Mouse (Mus musculus): ENCODE results near the gene Atp6v1e1. TPM values are rescaled to one million over a fixed set of nuclear protein-coding genes. Genes with fewer than 3 reads are reported as not detected.

Atp6v1e1 gene
- polyA plus RNA-seq, 1 experiment from 2014 or later, result 188 TPM

DNA sequence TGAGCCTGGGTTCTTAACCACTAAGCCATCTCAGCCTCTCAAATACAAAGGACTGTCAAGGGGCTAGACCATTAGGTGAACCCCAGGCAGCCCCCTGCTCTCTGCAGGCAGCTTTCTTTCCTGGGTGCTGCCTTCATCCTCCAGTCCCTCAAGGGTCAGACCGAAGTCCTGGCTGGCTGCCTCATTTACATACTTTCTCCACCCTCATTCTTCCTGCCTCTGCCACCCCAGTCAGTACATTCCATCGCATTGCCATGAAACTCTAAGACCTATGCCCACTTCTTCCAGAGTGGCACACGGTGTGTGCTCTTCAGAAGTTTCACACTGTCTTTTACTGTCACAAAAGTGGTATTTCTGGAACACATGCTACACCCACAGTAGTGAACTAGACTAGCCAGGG, 44.4 kb downstream of the Atp6v1e1 start:
- ATAC-seq (ENCODE audit: low FRiP score, low TSS enrichment), result no peak
- 36% methylated on average over 3 of the region's 3 CpGs for WGBS
- Histone ChIP-seq H3K9ac (replicated peaks; ENCODE audit: low read length) (no peak overlapping the region), H3K27ac (ENCODE audit: low read length) (no peak overlapping the region), H3K36me3 (ENCODE audit: insufficient read depth, low read length) (no peaks in the 10 kb centered on the region), H3K27me3 (ENCODE audit: insufficient read depth, low read length) (no peaks in the 10 kb centered on the region), H3K4me2 (replicated peaks; ENCODE audit: low read depth, low read length) (no peak overlapping the region), H3K4me1 (ENCODE audit: insufficient read depth, low read length) (no peaks in the 10 kb centered on the region), H3K4me3 (ENCODE audit: low read length) (no peak overlapping the region), H3K9me3 (ENCODE audit: low read length) (no peaks in the 10 kb centered on the region)

DNA sequence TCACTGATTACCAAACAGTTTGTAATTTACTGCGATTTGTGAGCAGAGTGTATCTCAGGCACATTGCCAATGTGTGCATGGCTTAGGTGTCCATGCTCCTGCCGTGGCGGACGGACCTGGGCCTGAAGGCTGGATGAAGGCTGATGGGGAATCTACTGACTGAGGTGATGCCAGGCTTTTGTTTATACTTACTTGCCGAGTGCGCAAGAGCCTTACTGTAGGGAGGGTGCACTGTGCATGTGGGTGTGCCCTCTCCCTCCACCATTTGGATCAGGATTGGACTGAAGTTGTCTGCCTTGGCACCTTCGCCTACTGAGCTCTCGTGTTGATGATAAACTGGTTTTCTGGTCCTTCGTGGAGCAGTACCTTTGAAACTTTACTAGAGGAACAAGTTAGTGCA, 45.1 kb downstream of the Atp6v1e1 start:
- H3K27me3 ChIP-seq (ENCODE audit: insufficient read depth, low read length), result no peaks in the 10 kb centered on the region
- H3K36me3 ChIP-seq (ENCODE audit: insufficient read depth, low read length), result no peaks in the 10 kb centered on the region
- H3K9me3 ChIP-seq (ENCODE audit: low read length), result no peaks in the 10 kb centered on the region
- H3K4me1 ChIP-seq (ENCODE audit: insufficient read depth, low read length), result no peaks in the 10 kb centered on the region
- H3K27ac ChIP-seq (ENCODE audit: low read length), result no peak overlapping the region
- H3K4me2 ChIP-seq (replicated peaks; ENCODE audit: low read depth, low read length), result no peak overlapping the region
- no peak overlapping the region for H3K4me3 ChIP-seq (ENCODE audit: low read length)
- H3K9ac ChIP-seq (replicated peaks; ENCODE audit: low read length), result no peak overlapping the region
- ATAC-seq (ENCODE audit: low FRiP score, low TSS enrichment), result no peak
- WGBS, result 81% methylated on average over 9 of the region's 9 CpGs

DNA sequence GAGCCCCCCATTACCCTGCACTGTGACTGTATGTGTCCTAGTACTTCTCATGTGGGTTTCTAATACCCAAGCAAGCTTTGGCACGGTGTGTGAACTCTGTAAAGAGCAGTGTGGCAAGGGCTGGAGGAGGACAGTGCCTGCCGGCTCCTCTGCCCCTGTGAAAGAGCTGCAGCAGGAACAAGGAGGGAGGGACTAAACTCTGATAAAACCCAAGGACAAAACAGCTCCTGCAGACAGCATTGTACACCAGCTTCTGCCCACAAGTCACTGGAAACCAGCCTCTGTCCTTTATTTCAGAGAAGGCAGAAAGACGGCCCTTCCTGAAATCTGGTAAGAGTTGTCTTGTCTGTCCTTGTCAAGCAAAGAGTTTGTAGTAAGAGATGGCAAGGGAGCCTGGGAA, 46.3 kb downstream of the Atp6v1e1 start:
- 89% methylated on average over 3 of the region's 3 CpGs for WGBS
- Histone ChIP-seq H3K9ac (replicated peaks; ENCODE audit: low read length) (no peak overlapping the region), H3K4me1 (ENCODE audit: insufficient read depth, low read length) (no peaks in the 10 kb centered on the region), H3K9me3 (ENCODE audit: low read length) (no peaks in the 10 kb centered on the region), H3K4me3 (ENCODE audit: low read length) (no peak overlapping the region), H3K27me3 (ENCODE audit: insufficient read depth, low read length) (no peaks in the 10 kb centered on the region), H3K27ac (ENCODE audit: low read length) (no peak overlapping the region), H3K4me2 (replicated peaks; ENCODE audit: low read depth, low read length) (no peak overlapping the region), H3K36me3 (ENCODE audit: insufficient read depth, low read length) (no peaks in the 10 kb centered on the region)
- no peak for ATAC-seq (ENCODE audit: low FRiP score, low TSS enrichment)

DNA sequence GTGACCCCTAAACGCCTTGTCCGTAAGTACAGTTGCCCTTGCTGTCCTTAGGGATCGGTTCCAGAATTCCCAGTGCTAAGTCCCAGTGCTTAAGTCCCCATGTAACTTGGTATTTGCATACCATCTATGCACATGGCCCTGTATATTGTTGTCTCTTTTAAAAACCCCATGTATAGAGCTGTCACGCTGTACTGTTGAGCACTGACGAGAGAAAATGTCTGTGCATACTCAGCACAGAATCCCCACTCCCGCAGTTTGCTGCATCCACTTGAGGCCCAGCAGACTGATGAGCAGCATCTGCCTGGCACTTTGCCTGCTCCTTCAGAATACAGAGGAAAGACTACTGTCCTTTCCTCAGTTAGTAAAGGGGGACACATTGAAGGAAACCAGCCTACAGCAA, 48.8 kb downstream of the Atp6v1e1 start:
- ATAC-seq (ENCODE audit: low FRiP score, low TSS enrichment), result no peak
- Histone ChIP-seq H3K27ac (ENCODE audit: low read length) (no peak overlapping the region), H3K4me2 (replicated peaks; ENCODE audit: low read depth, low read length) (no peak overlapping the region), H3K4me3 (ENCODE audit: low read length) (no peak overlapping the region), H3K27me3 (ENCODE audit: insufficient read depth, low read length) (no peaks in the 10 kb centered on the region), H3K36me3 (ENCODE audit: insufficient read depth, low read length) (no peaks in the 10 kb centered on the region), H3K9ac (replicated peaks; ENCODE audit: low read length) (no peak overlapping the region), H3K4me1 (ENCODE audit: insufficient read depth, low read length) (no peaks in the 10 kb centered on the region), H3K9me3 (ENCODE audit: low read length) (no peaks in the 10 kb centered on the region)
- WGBS, result 84% methylated on average over 6 of the region's 6 CpGs

DNA sequence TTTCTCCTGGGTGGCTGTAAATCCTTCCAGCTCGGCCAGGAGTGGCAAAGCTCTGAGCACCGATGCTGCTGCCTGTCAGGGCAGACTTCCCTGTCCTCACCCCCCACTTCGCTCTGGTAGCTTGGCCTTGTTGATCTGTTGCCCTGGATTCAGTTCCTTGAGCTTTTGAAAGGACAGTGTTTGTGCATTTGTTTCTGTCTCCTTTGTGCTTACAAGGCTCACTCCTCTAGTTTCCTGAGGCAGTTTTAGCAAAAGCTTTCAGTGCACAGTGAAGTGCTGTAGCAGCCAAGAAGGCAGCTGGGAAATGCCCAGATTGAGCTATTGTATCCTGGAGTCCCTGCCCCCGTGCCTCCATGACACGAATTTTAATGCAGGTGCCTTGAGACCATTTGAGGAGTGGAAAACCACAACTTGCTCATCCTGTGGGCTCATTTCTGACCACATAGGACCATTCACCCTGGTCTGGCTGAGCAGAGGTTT, 49.4 kb downstream of the Atp6v1e1 start, which contains the start of gene Slc25a18:
Gene Slc25a18 (plus strand): TSS at position 430 of the 480 bp plus-strand sequence.
- Histone ChIP-seq H3K27ac (ENCODE audit: low read length) (no peak within 1 kb of the TSS), H3K4me3 (ENCODE audit: low read length) (no peak within 1 kb of the TSS), H3K36me3 (ENCODE audit: insufficient read depth, low read length) (no peaks in the 10 kb centered on the region), H3K9me3 (ENCODE audit: low read length) (no peaks in the 10 kb centered on the region), H3K9ac (replicated peaks; ENCODE audit: low read length) (no peak within 1 kb of the TSS), H3K27me3 (ENCODE audit: insufficient read depth, low read length) (no peaks in the 10 kb centered on the region), H3K4me1 (ENCODE audit: insufficient read depth, low read length) (no peaks in the 10 kb centered on the region), H3K4me2 (replicated peaks; ENCODE audit: low read depth, low read length) (no peak within 1 kb of the TSS)
- ATAC-seq (ENCODE audit: low FRiP score, low TSS enrichment), result no peak
- WGBS, result 56% methylated on average over 5 of the region's 5 CpGs

DNA sequence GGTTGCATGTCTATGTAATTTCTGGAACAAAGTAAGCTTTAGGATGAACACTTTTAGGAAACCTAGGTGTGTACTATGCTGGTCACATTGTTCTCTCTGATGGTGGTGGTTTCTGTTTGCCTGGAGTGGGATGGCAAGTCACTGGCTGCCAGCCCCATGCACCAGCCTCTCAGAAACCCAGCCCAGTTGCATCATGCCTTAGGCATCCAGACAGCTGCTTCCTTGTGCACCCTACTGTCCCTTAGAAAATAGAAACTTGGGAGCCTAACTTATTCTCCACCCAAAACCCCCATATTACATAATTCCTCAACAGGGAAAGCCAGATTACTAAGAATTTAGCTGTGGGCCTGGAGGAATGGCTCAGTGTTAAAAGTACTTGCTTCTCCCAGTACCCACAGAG, 50.6 kb downstream of the Atp6v1e1 start:
- no peak overlapping the region for H3K4me3 ChIP-seq (ENCODE audit: low read length)
- no peaks in the 10 kb centered on the region for H3K27me3 ChIP-seq (ENCODE audit: insufficient read depth, low read length)
- no peaks in the 10 kb centered on the region for H3K36me3 ChIP-seq (ENCODE audit: insufficient read depth, low read length)
- H3K4me1 ChIP-seq (ENCODE audit: insufficient read depth, low read length), result no peaks in the 10 kb centered on the region
- no peak overlapping the region for H3K4me2 ChIP-seq (replicated peaks; ENCODE audit: low read depth, low read length)
- no peaks in the 10 kb centered on the region for H3K9me3 ChIP-seq (ENCODE audit: low read length)
- H3K27ac ChIP-seq (ENCODE audit: low read length), result no peak overlapping the region
- H3K9ac ChIP-seq (replicated peaks; ENCODE audit: low read length), result no peak overlapping the region
- no peak for ATAC-seq (ENCODE audit: low FRiP score, low TSS enrichment)

DNA sequence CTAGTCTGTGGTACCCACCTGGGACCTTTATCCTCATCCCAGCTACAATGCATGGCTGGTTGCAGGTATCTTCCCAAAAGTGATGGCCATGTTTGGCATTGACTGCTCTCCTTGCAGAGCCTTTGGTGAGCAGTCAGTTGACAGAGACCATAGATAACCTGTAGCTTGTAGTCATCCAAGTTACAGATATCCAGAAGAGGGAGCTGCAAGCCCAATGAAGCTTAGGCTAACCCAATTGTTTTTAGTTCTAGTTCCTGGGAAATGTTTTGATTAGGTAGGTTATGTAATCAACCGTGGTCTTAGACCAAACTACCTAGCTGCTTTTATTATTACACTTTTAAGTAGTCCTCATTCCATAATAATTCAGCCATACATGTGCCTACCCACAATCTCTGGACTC, 51.2 kb downstream of the Atp6v1e1 start:
- no peak overlapping the region for H3K27ac ChIP-seq (ENCODE audit: low read length)
- H3K4me3 ChIP-seq (ENCODE audit: low read length), result no peak overlapping the region
- no peak for ATAC-seq (ENCODE audit: low FRiP score, low TSS enrichment)
- H3K4me2 ChIP-seq (replicated peaks; ENCODE audit: low read depth, low read length), result no peak overlapping the region
- H3K9me3 ChIP-seq (ENCODE audit: low read length), result no peaks in the 10 kb centered on the region
- H3K27me3 ChIP-seq (ENCODE audit: insufficient read depth, low read length), result no peaks in the 10 kb centered on the region
- WGBS, result 75% methylated on average over 1 of the region's 1 CpGs
- H3K36me3 ChIP-seq (ENCODE audit: insufficient read depth, low read length), result no peaks in the 10 kb centered on the region
- no peaks in the 10 kb centered on the region for H3K4me1 ChIP-seq (ENCODE audit: insufficient read depth, low read length)
- H3K9ac ChIP-seq (replicated peaks; ENCODE audit: low read length), result no peak overlapping the region

DNA sequence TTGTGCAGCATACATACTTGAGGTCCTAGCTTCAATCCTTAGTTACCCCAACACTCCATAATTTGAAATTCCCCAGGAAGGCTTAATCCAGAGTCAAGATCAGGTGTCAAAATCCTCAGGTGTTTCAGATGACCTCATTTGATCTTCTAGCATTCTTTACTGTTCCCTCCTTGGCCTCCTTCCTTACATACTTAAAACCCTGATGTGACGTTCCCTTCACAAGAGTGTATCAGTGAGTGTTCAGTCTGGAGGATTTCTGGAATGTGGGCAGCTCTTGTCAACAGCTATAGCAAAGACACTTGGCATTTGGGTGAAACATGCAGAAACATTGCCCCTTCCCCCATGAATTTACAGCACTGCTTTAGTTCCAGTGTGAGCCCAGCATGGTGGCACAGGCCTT, 52.6 kb downstream of the Atp6v1e1 start:
- Histone ChIP-seq H3K36me3 (ENCODE audit: insufficient read depth, low read length) (no peaks in the 10 kb centered on the region; the same call in 1 of the 2 replicates), H3K4me1 (ENCODE audit: insufficient read depth, low read length) (no peaks in the 10 kb centered on the region), H3K27me3 (ENCODE audit: insufficient read depth, low read length) (no peaks in the 10 kb centered on the region), H3K4me3 (ENCODE audit: low read length) (no peak overlapping the region), H3K4me2 (replicated peaks; ENCODE audit: low read depth, low read length) (no peak overlapping the region), H3K9me3 (ENCODE audit: low read length) (no peaks in the 10 kb centered on the region), H3K27ac (ENCODE audit: low read length) (no peak overlapping the region), H3K9ac (replicated peaks; ENCODE audit: low read length) (no peak overlapping the region)
- 86% methylated on average over 1 of the region's 1 CpGs for whole genome bisulfite sequencing
- no peak for ATAC-seq (ENCODE audit: low FRiP score, low TSS enrichment)

DNA sequence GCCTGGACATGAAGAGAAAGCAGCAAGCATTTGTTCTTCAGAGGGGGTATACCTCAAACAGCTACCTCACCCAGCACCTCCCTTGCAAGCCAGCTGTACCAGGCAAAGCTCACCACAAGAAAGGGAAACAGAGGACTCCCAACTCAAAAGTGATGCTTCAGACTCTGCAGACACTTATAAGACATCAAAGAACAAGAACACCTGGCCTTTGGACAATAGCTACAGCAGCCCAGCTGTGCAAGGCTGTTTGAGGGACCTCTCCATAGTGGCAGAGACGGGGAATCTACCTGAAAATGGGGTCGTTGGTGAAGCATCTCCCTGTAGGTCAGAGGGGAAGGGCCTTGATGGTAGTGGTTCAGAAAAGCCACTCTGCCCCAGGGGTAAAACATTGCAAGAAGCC, 61.4 kb downstream of the Atp6v1e1 start:
- no peak for ATAC-seq (ENCODE audit: low FRiP score, low TSS enrichment)
- H3K27me3 ChIP-seq (ENCODE audit: insufficient read depth, low read length), result no peaks in the 10 kb centered on the region
- no peak overlapping the region for H3K27ac ChIP-seq (ENCODE audit: low read length)
- 91% methylated on average over 2 of the region's 2 CpGs for WGBS
- H3K4me2 ChIP-seq (replicated peaks; ENCODE audit: low read depth, low read length), result no peak overlapping the region
- H3K4me1 ChIP-seq (ENCODE audit: insufficient read depth, low read length), result no peaks in the 10 kb centered on the region
- H3K4me3 ChIP-seq (ENCODE audit: low read length), result no peak overlapping the region
- H3K9ac ChIP-seq (replicated peaks; ENCODE audit: low read length), result no peak overlapping the region
- H3K36me3 ChIP-seq (ENCODE audit: insufficient read depth, low read length), result peaks cover 23% of the 10 kb centered on the region
- H3K9me3 ChIP-seq (ENCODE audit: low read length), result no peaks in the 10 kb centered on the region

DNA sequence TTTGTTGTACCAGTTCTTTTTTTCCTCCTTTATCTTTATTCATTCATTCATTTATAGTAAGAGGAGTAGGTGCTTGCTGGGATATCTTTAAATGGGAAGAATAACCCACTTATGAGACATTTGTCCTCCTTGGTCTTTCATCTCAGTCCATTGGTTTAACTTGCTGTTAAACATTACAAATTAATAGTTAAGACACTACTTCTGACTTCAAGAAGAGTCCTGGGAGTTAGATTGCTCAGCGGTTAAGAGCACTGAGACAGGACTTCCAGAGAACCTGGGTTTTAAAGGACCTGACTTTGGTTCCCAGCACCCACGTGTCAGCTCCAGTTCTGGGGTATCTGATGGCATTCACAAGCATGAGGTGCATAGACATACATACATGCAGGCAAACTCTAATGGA, 76.2 kb downstream of the Atp6v1e1 start:
- WGBS, result 80% methylated on average over 2 of the region's 2 CpGs
- Histone ChIP-seq H3K36me3 (ENCODE audit: insufficient read depth, low read length) (no peaks in the 10 kb centered on the region), H3K4me3 (ENCODE audit: low read length) (no peak overlapping the region), H3K4me1 (ENCODE audit: insufficient read depth, low read length) (0 out of 2 replicates have a peak, but pooled peaks cover 3% of the 10 kb centered on the region), H3K27ac (ENCODE audit: low read length) (no peak overlapping the region), H3K9ac (replicated peaks; ENCODE audit: low read length) (no peak overlapping the region), H3K9me3 (ENCODE audit: low read length) (no peaks in the 10 kb centered on the region), H3K27me3 (ENCODE audit: insufficient read depth, low read length) (no peaks in the 10 kb centered on the region), H3K4me2 (replicated peaks; ENCODE audit: low read depth, low read length) (no peak overlapping the region)
- no peak for ATAC-seq (ENCODE audit: low FRiP score, low TSS enrichment)
